Mouse (Mus musculus): ENCODE data around the gene Thap2.
A peak's percentile ranks its signal among the peaks of the same experiment; 100 is the strongest.

Thap2 gene

GRCm38 (mm10) chr10:115384221-115385017 is at the start of gene Thap2, which contains the start of gene Zfc3h1:
Thap2 (minus strand) TSS chr10:115384443.
Zfc3h1 (plus strand) TSS chr10:115384959.
- DNase-seq (ENCODE audit: low read depth, low spot score), result peak; percentile 95

- DNase-seq (ENCODE audit: low read depth, low spot score), result no peak
Observed at GRCm38 (mm10) chr10:115425351-115425750, 41.1 kb upstream of the Thap2 start.

GRCm38 (mm10) chr10:115421976-115422375 is 37.7 kb upstream of the Thap2 start:
- DNase-seq (ENCODE audit: low read depth, low spot score), result no peak

GRCm38 (mm10) chr10:115414056-115414455 is 29.8 kb upstream of the Thap2 start:
- no peak for DNase-seq (ENCODE audit: low read depth, low spot score)

GRCm38 (mm10) chr10:115413496-115413895 is 29.3 kb upstream of the Thap2 start:
- no peak for DNase-seq (ENCODE audit: low read depth, low spot score)

- peak; percentile 44 for DNase-seq (ENCODE audit: low read depth, low spot score)
Observed at GRCm38 (mm10) chr10:115406393-115406792, 22.1 kb upstream of the Thap2 start.

- no peak for DNase-seq (ENCODE audit: low read depth, low spot score)
Observed at GRCm38 (mm10) chr10:115391896-115392295, 7.7 kb upstream of the Thap2 start.

- DNase-seq (ENCODE audit: low read depth, low spot score), result no peak
Observed at GRCm38 (mm10) chr10:115391076-115391475, 6.8 kb upstream of the Thap2 start.

GRCm38 (mm10) chr10:115387891-115388290 is 3.6 kb upstream of the Thap2 start:
- no peak for DNase-seq (ENCODE audit: low read depth, low spot score)

GRCm38 (mm10) chr10:115385018-115386002 is 1.1 kb upstream of the Thap2 start:
- no peak for DNase-seq (ENCODE audit: low read depth, low spot score)

- DNase-seq (ENCODE audit: low read depth, low spot score), result no peak
Observed at GRCm38 (mm10) chr10:115383644-115384220, 511 bp downstream of the Thap2 start.

GRCm38 (mm10) chr10:115382846-115383643 is 1.2 kb downstream of the Thap2 start:
- DNase-seq (ENCODE audit: low read depth, low spot score), result no peak

GRCm38 (mm10) chr10:115381506-115382084 is 2.6 kb downstream of the Thap2 start:
- no peak for DNase-seq (ENCODE audit: low read depth, low spot score)

GRCm38 (mm10) chr10:115363151-115363550 is 21.1 kb downstream of the Thap2 start:
- no peak for DNase-seq (ENCODE audit: low read depth, low spot score)

- DNase-seq (ENCODE audit: low read depth, low spot score), result no peak
Observed at GRCm38 (mm10) chr10:115362623-115362964, 21.6 kb downstream of the Thap2 start.

GRCm38 (mm10) chr10:115361840-115362622 is 22.2 kb downstream of the Thap2 start, which contains the start of gene Tmem19:
Tmem19 (minus strand) TSS chr10:115362501.
- DNase-seq (ENCODE audit: low read depth, low spot score), result peak; percentile 95

- no peak for DNase-seq (ENCODE audit: low read depth, low spot score)
Observed at GRCm38 (mm10) chr10:115359066-115359465, 25.2 kb downstream of the Thap2 start.

GRCm38 (mm10) chr10:115358216-115358919 is 25.9 kb downstream of the Thap2 start:
- DNase-seq (ENCODE audit: low read depth, low spot score), result no peak

GRCm38 (mm10) chr10:115356106-115356505 is 28.1 kb downstream of the Thap2 start:
- DNase-seq (ENCODE audit: low read depth, low spot score), result no peak
